Mouse (Mus musculus) T-helper 2 cell (primary cell): ENCODE measurements around the gene Adgrl3.

Experiments used
- in situ Hi-C: fragments of 300-600 bp; cut with MboI, MseI; formaldehyde crosslinking; loops from one replicate; pipeline ENCODE4 v1.15.1; 2025; ENCODE audit warnings: high pct_unique_total_duplicates

The Adgrl3 gene

GRCm38 (mm10) chr5:81558965-81559364, 539.0 kb downstream of the Adgrl3 start:
- in situ Hi-C loops: no loop called here

- in situ Hi-C loops: no loop called here
Observed at GRCm38 (mm10) chr5:81564294-81564693, 544.4 kb downstream of the Adgrl3 start.

GRCm38 (mm10) chr5:81566577-81566976, 546.6 kb downstream of the Adgrl3 start:
- in situ Hi-C loops: no loop called here

- in situ Hi-C loops: no loop called here
Observed at GRCm38 (mm10) chr5:81568743-81569142, 548.8 kb downstream of the Adgrl3 start.

GRCm38 (mm10) chr5:81582886-81583285, 562.9 kb downstream of the Adgrl3 start:
- in situ Hi-C loops: no loop called here

- in situ Hi-C loops: no loop called here
Observed at GRCm38 (mm10) chr5:81583425-81583824, 563.5 kb downstream of the Adgrl3 start.

- in situ Hi-C loops: no loop called here
Observed at GRCm38 (mm10) chr5:81584945-81585344, 565.0 kb downstream of the Adgrl3 start.

- in situ Hi-C loops: no loop called here
Observed at GRCm38 (mm10) chr5:81590005-81590694, 570.2 kb downstream of the Adgrl3 start.

GRCm38 (mm10) chr5:81591481-81591880, 571.5 kb downstream of the Adgrl3 start:
- in situ Hi-C loops: no loop called here

GRCm38 (mm10) chr5:81593396-81593995, 573.6 kb downstream of the Adgrl3 start:
- in situ Hi-C loops: no loop called here

- in situ Hi-C loops: no loop called here
Observed at GRCm38 (mm10) chr5:81598041-81598440, 578.1 kb downstream of the Adgrl3 start.

GRCm38 (mm10) chr5:81602889-81603288, 583.0 kb downstream of the Adgrl3 start:
- in situ Hi-C loops: no loop called here

GRCm38 (mm10) chr5:81605646-81606045, 585.7 kb downstream of the Adgrl3 start:
- in situ Hi-C loops: no loop called here

GRCm38 (mm10) chr5:81610223-81610622, 590.3 kb downstream of the Adgrl3 start:
- in situ Hi-C loops: no loop called here

- in situ Hi-C loops: no loop called here
Observed at GRCm38 (mm10) chr5:81614674-81615073, 594.7 kb downstream of the Adgrl3 start.

- in situ Hi-C loops: no loop called here
Observed at GRCm38 (mm10) chr5:81621106-81621505, 601.2 kb downstream of the Adgrl3 start.

GRCm38 (mm10) chr5:81621715-81622114, 601.8 kb downstream of the Adgrl3 start:
- in situ Hi-C loops: no loop called here

GRCm38 (mm10) chr5:81623846-81624245, 603.9 kb downstream of the Adgrl3 start:
- in situ Hi-C loops: no loop called here

GRCm38 (mm10) chr5:81636169-81636568, 616.2 kb downstream of the Adgrl3 start:
- in situ Hi-C loops: no loop called here

GRCm38 (mm10) chr5:81638422-81638821, 618.5 kb downstream of the Adgrl3 start:
- in situ Hi-C loops: no loop called here

- in situ Hi-C loops: no loop called here
Observed at GRCm38 (mm10) chr5:81640118-81640517, 620.2 kb downstream of the Adgrl3 start.

GRCm38 (mm10) chr5:81645557-81645956, 625.6 kb downstream of the Adgrl3 start:
- in situ Hi-C loops: no loop called here

GRCm38 (mm10) chr5:81653941-81654340, 634.0 kb downstream of the Adgrl3 start:
- in situ Hi-C loops: no loop called here
